Mouse (Mus musculus): ENCODE measurements at regions not wholly inside any gene's neighbourhood (a gene's known extent, or its start where the extent isn't known, plus 50 kb on each side); places are given as distances from the start of the nearest gene placed in this dataset.
A peak's percentile ranks its signal among the peaks of the same experiment; 100 is the strongest.

GRCm38 (mm10) chr3:54443791-54444190 lies 82.9 kb downstream of the Postn start:
- DNase-seq (ENCODE audit: low read depth, low spot score): peak; percentile 43

- no peak for DNase-seq (ENCODE audit: low read depth, low spot score)
These were observed 86.0 kb downstream of the Postn start for GRCm38 (mm10) chr3:54446889-54447288.

DNA sequence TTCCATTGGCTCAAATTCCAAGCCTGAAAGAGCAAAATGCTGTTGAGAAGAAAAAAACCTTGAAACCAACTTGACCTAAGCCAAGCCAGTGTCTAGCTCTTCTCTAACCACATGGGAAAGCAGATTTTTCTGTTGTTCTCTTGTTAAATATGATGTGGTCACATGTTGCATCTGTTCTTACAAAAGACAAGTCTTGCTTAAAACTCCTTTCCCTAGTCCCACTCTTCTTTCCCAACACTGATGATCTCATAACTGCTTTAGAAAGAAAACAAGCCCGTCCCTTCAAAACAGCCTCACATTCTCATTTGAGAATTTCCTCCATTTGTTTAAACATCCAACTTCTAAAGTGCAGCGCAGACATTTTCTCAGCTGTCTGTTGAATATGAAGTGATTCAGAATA lies 96.5 kb downstream of the Postn start:
- DNase-seq (ENCODE audit: low read depth, low spot score): no peak

GRCm38 (mm10) chr3:54461366-54461765 lies 100.5 kb downstream of the Postn start:
- no peak for DNase-seq (ENCODE audit: low read depth, low spot score)

GRCm38 (mm10) chr3:54466097-54466496 lies 105.2 kb downstream of the Postn start:
- DNase-seq (ENCODE audit: low read depth, low spot score): no peak

DNA sequence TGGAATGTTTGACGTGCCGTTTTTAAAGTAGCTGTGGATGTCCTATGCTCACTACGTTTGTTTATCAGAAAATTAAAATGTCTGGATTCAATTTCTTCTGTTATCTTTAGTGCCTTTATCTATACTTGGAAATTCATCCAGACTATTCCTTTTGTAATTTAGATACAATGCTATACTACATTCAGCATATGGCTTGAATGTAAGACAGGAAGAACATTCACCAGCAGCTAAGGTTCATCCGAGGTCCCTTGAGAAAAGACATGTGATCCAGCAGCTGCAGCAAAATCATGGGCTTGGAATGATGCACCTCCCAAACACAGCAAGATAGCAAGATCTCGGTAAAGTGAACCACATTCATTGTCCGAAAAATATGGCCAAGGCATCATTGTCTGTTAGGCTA lies 113.3 kb downstream of the Postn start:
- DNase-seq (ENCODE audit: low read depth, low spot score): no peak

DNA sequence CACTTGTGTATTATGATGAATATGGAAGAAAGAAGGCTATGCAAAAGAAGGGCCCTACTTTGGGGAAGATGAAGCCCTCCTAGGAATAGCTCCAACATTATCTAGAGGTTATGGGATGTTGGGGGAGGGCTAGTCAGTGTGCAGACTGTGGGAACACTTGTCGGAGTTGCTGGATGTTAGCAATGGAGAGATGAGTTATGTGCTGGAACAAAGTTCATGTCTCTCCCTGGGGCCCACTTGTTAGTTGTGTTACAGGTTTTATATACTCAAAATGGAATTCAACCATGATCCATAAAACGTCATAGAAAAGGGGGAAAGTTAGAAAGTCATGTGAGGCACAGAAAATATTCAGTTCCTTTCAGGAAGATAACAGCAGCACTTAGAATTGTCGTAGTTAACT lies 115.0 kb downstream of the Postn start:
- DNase-seq (ENCODE audit: low read depth, low spot score): no peak

DNA sequence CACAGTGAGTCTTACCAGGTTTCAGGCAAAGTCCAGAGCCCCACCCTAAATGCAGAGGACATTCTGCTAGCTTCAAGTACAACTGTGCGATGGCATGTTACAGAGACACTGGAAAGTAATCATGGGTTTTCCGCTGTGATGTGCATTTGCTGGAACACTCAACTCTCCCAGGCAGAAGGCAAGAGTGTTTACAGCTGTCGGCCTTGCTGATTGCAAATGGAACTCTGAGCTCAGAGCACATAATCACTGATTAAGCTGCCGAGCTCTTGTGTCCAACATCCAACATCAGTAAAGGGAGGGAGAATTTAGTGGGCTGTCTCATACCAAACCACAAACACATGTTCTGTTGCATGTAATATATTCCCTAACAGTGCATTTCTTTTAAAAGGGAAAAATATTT lies 117.1 kb downstream of the Postn start:
- DNase-seq (ENCODE audit: low read depth, low spot score): no peak

GRCm38 (mm10) chr3:54480251-54480650 lies 119.3 kb downstream of the Postn start:
- DNase-seq (ENCODE audit: low read depth, low spot score): no peak

- DNase-seq (ENCODE audit: low read depth, low spot score): no peak
These were observed 126.4 kb downstream of the Postn start for GRCm38 (mm10) chr3:54487346-54487745.

DNA sequence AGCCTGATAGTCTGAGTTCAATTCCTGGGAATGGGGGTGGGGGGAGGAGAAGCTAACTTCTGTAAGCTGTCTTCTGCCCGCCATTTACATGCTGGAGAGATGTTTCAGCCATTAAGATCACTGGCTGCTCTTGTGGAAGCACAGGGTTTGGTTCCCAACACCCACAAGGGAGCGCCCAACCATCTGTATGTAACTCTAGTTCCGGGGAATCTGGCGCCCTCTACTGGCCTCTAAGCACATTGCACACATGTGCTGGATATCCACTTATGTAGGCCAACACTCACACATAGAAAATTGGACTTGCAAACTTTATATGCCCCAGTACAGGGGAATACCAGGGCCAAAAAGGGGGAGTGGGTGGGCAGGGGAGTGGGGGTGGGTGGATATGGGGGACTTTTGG lies 126.9 kb downstream of the Postn start:
- no peak for DNase-seq (ENCODE audit: low read depth, low spot score)

DNA sequence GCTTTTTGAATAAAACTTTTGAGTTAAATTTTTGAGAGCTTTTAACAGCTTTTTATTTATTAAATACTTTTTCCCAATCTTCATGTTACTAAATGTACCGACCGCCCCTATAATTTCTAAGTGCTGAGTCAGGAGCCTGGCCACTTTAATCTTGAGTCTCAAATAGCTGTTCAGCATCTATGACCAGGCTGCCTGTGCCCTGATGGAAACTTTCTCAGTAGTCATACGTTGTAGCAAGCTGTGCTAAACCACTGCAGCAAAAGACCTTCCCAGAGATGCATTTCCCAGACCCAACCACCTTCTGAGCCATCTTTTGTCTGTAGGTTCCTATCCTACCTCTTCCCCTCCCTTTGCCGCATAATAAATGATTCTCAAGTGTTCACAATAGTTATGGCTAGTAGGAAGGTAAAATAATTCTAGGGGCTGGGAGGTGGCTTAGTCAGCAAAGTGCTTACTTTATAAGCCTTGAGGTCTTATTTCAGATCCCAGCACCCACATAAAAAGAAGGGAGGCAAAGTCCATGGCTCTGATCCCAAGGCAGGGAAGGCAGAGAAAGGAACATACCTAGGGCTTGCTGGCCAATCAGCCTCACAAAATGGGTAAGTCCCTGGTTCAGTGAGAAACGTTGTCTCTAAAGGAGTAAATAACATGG lies 129.5 kb downstream of the Postn start:
- no peak for DNase-seq (ENCODE audit: low read depth, low spot score)

DNA sequence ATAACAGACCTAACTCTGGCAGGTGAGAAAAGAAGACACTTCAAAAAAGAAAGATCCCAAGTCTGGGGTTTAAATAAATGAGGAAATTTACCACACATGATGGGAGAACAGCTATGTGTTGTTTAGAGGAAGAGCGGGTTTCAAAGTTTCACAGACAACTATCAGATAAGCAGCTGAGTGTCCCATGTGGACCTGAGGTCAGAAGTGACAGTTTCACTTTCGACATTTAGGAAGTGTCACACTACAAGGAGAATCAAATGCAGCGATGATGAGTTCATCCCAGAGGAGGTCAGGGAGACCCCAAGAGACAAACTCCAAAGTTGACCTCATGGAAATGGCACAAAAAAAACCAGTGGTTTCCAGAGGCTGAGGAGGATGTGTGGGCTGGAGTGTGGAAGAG lies 132.7 kb downstream of the Postn start:
- no peak for DNase-seq (ENCODE audit: low read depth, low spot score)

DNA sequence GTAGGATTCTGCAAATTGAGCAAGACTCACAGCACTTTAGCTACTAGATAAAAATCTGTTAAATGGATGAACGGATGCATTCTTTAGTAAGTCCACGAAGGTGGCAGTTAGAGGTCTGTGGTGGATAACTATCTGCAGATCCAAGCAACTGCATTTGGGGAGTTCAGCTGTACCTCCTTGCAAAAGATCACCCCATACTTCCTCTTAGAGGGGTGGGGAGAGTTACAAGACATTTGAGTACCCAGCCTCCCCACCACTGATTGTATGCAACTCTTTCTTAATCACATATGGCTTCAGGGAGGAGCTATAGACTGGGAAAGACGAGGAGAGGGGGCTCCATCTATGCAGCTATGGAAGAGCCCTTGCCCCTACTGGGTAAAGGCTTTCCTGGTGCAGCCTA lies 144.1 kb downstream of the Postn start:
- DNase-seq (ENCODE audit: low read depth, low spot score): no peak

DNA sequence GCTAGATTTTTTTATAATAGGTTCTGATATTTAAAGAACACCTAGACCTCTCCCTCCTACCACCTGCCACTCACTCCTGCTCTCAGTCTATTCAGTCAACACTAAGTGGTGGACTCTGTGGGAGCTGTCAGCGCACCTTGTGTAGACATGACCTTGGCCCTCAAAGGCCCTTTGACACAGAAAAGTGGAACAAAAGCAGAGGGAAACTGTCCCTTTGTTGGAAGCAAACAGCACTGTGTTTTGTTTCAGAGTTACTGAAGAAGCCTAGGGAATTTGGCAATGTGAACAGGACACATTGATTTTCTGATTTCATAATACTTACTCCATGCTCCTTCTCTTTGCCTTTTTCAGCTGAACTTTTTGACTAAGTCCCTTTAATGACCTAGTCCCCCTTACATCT lies 146.7 kb downstream of the Postn start:
- no peak for DNase-seq (ENCODE audit: low read depth, low spot score)

- DNase-seq (ENCODE audit: low read depth, low spot score): no peak
These were observed 148.0 kb downstream of the Postn start for GRCm38 (mm10) chr3:54508906-54509305.

DNA sequence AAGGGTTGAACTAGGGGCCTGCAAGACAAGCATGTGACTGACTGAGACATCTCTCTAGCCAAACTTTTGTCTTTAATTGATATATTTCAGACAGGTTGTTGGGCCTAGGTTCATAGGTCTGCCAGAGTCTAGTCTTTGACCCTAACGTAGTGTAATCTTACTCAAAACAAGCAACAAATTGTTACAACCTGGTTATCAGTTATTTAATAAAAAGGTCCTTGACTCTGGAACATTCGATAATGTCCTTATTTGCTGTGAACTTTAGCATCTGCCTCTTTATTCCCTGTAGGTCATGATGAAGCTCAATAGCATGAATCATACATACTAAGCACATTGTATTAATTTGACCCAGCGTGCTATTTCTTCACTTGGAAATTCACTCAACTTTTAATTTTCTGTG lies 156.3 kb downstream of the Postn start:
- no peak for DNase-seq (ENCODE audit: low read depth, low spot score)

- no peak for DNase-seq (ENCODE audit: low read depth, low spot score)
These were observed 161.8 kb downstream of the Postn start for GRCm38 (mm10) chr3:54522716-54523115.

DNA sequence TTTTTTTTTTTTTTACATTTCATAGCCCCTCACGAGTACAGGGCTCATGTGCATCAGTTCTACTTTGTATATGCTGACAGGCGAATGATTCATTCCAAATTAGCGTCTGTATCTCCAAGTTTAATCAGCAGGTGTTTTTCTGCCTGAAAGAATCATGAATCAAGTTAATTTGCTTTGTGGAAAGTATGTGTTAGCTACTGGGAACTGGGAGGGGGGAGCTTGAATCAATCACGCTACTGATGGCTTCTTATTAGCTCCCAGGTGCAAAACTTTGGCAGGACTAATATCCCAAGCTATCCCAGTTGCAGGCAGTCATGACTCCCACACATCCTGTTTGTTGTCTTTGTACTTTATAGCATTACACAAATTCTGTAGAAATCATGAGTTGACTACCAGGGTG lies 165.7 kb downstream of the Postn start:
- no peak for DNase-seq (ENCODE audit: low read depth, low spot score)

- no peak for DNase-seq (ENCODE audit: low read depth, low spot score)
These were observed 164.3 kb upstream of the Supt20 start for GRCm38 (mm10) chr3:54528292-54528691.

- DNase-seq (ENCODE audit: low read depth, low spot score): no peak
These were observed 162.4 kb upstream of the Supt20 start for GRCm38 (mm10) chr3:54530251-54530650.

- no peak for DNase-seq (ENCODE audit: low read depth, low spot score)
These were observed 157.2 kb upstream of the Supt20 start for GRCm38 (mm10) chr3:54535361-54535760.

DNA sequence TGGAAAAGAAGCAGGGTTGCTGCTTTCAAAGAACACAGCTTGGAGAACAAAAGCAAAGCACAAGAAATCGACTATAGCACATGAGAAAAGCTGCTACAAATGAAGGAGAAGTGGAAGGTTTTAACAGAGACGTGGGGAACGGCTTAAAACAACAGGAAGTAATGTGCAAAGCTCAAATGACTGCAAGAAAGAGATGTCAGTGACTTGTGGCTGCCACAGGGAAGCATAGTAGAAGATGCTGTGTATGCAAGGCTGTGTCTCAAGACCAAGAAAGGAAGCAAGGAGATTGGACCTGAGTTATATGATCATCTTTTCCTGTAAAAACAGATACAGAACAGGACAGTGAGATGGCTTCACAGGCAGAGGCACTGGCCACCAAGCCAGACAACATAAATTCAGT lies 154.6 kb upstream of the Supt20 start:
- no peak for DNase-seq (ENCODE audit: low read depth, low spot score)

- DNase-seq (ENCODE audit: low read depth, low spot score): no peak
These were observed 152.0 kb upstream of the Supt20 start for GRCm38 (mm10) chr3:54540540-54541080.
